Mouse (Mus musculus): Measurements from ENCODE around the gene Mrpl33.

DNA sequence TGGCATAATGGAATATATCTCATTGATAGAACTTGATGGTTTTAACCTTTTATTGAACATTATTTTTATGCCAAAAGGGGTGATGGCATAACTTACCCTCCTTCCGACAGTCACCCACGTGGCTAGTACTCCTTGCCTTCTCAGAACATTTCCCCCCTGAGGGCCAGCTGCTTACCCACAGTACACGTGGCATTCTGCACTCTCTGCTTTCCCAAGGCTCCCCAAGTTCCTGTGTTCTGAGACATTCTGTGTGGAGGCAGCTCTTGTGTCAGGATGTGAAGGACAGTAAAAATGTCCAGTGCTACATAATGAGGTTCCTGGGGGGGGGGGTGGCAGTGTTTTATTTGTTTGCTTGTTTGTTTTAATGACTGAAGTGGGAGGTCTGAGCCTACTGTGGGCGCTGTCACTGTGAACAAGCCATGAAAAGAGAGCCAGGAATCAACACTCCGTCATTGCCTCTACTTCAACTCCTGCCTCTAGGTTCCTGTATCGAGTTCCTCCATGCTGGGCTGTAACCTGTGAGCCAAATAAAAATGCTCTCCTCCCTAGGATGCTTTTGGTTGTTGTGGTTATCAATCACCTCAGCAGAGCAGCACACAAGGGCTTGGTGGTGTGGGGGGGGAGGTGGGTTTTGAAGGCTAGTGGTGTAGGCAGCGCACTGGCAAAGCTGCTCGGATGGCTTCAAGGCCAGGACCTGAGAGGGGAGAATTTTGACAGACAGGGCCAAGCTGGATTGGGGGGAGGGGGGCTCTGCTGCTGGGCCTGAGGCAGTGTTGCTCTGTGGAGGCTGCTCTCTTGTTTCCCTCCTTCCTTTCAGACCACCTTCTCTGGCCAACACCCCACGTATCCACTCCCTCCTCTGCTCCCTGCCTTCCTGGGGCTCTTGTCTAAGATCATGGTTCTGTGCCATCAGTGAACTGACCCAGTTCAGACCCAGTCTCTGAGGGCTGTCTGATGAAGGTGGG is 31.1 kb downstream of the Mrpl33 start:
- no peak for TF ChIP-seq POLR2A (IDR thresholded peaks at IDR 0.05; ENCODE audit: extremely low read depth, insufficient read depth, low read length)
- no peak for TF ChIP-seq CTCF (IDR thresholded peaks at IDR 0.05; ENCODE audit: extremely low read depth, insufficient read depth, low read length)

All from cortical plate, adult 2 months (tissue).